Mouse (Mus musculus): ENCODE data around the gene Arhgef2. TPM values are rescaled to one million over a fixed set of nuclear protein-coding genes. Genes with fewer than 3 reads are reported as not detected.

Arhgef2 gene
- polyA plus RNA-seq, 1 experiment: 361 TPM

- peaks cover 40% of the 10 kb centered on the region for H3K79me2 ChIP-seq (ENCODE audit: control insufficient read depth, insufficient read depth)
- no peak for TF ChIP-seq MAX (IDR thresholded peaks at IDR 0.05; ENCODE audit: low read depth)
- TF ChIP-seq MYOD1 (IDR thresholded peaks at IDR 0.05; ENCODE audit: control insufficient read depth in 1 of 3, insufficient read length in 2 of 3, low read depth in 2 of 3): peak in 1 of 3 experiments; percentile 28
- TF ChIP-seq MYOG (IDR thresholded peaks at IDR 0.05; ENCODE audit: control insufficient read depth in 1 of 3, insufficient read depth in 1 of 3, insufficient read length in 2 of 3, low read depth in 2 of 3): peak in 1 of 3 experiments; percentile 77
- H3K27me3 ChIP-seq (ENCODE audit: control insufficient read depth, insufficient read depth, insufficient read length): no peaks in the 10 kb centered on the region
- no peak overlapping the region for H3ac ChIP-seq (ENCODE audit: control insufficient read depth, insufficient read length)
- H3K4me3 ChIP-seq: peak overlapping the region; percentile 94
- H3K4me2 ChIP-seq (ENCODE audit: low read depth): peak overlapping the region; percentile 83
- H3K36me3 ChIP-seq (ENCODE audit: control insufficient read depth, insufficient read depth): peaks cover 17% of the 10 kb centered on the region
Measured at GRCm38 (mm10) chr3:88615117-88615516, 9.4 kb downstream of the Arhgef2 start.

- Histone ChIP-seq H3K4me2 (ENCODE audit: low read depth) (peak overlapping the region; percentile 98), H3K79me2 (ENCODE audit: control insufficient read depth, insufficient read depth) (peaks cover 48% of the 10 kb centered on the region), H3K4me3 (peak overlapping the region; percentile 94), H3K27me3 (ENCODE audit: control insufficient read depth, insufficient read depth, insufficient read length) (no peaks in the 10 kb centered on the region), H3ac (ENCODE audit: control insufficient read depth, insufficient read length) (peak overlapping the region; percentile 65), H3K36me3 (ENCODE audit: control insufficient read depth, insufficient read depth) (peaks cover 17% of the 10 kb centered on the region)
- TF ChIP-seq MYOD1 (IDR thresholded peaks at IDR 0.05; ENCODE audit: control insufficient read depth in 1 of 3, insufficient read length in 2 of 3, low read depth in 2 of 3) (peak; percentile 53 to 89 (median 82)), REST (IDR thresholded peaks at IDR 0.05; ENCODE audit: insufficient read depth, insufficient read length) (no peak), SRF (IDR thresholded peaks at IDR 0.05; ENCODE audit: control insufficient read depth, insufficient read length, low read depth) (no peak), MAX (IDR thresholded peaks at IDR 0.05; ENCODE audit: low read depth) (no peak), USF1 (IDR thresholded peaks at IDR 0.05; ENCODE audit: low read depth) (no peak), TCF12 (IDR thresholded peaks at IDR 0.05; ENCODE audit: insufficient read depth, poor library complexity, severe bottlenecking) (peak; percentile 44), TCF3 (IDR thresholded peaks at IDR 0.05; ENCODE audit: insufficient read length, low read depth) (no peak), POLR2A (IDR thresholded peaks at IDR 0.05; ENCODE audit: insufficient read length, low read depth) (peak; percentile 31), POLR2AphosphoS2 (IDR thresholded peaks at IDR 0.05; ENCODE audit: insufficient read length, low read depth) (no peak), CEBPB (IDR thresholded peaks at IDR 0.05; ENCODE audit: insufficient read depth, poor library complexity, severe bottlenecking) (peak; percentile 99), E2F4 (IDR thresholded peaks at IDR 0.05; ENCODE audit: insufficient read depth) (no peak), MYOG (IDR thresholded peaks at IDR 0.05; ENCODE audit: control insufficient read depth in 1 of 3, insufficient read depth in 1 of 3, insufficient read length in 2 of 3, low read depth in 2 of 3) (peak in 1 of 3 experiments; percentile 74)
Measured at GRCm38 (mm10) chr3:88615902-88616391, 10.2 kb downstream of the Arhgef2 start.

GRCm38 (mm10) chr3:88616951-88617500, 11.3 kb downstream of the Arhgef2 start:
- Histone ChIP-seq H3K36me3 (ENCODE audit: control insufficient read depth, insufficient read depth) (peaks cover 19% of the 10 kb centered on the region), H3K79me2 (ENCODE audit: control insufficient read depth, insufficient read depth) (peaks cover 56% of the 10 kb centered on the region), H3K4me2 (ENCODE audit: low read depth) (peak overlapping the region; percentile 98), H3ac (ENCODE audit: control insufficient read depth, insufficient read length) (peak overlapping the region; percentile 65), H3K4me3 (peak overlapping the region; percentile 94), H3K27me3 (ENCODE audit: control insufficient read depth, insufficient read depth, insufficient read length) (no peaks in the 10 kb centered on the region)
- TF ChIP-seq POLR2A (IDR thresholded peaks at IDR 0.05; ENCODE audit: insufficient read length, low read depth): peak; percentile 53
- TF ChIP-seq MYOD1 (IDR thresholded peaks at IDR 0.05; ENCODE audit: control insufficient read depth in 1 of 3, insufficient read length in 2 of 3, low read depth in 2 of 3): no peak
- no peak for TF ChIP-seq REST (IDR thresholded peaks at IDR 0.05; ENCODE audit: insufficient read depth, insufficient read length)
- no peak for TF ChIP-seq SRF (IDR thresholded peaks at IDR 0.05; ENCODE audit: control insufficient read depth, insufficient read length, low read depth)
- TF ChIP-seq MYOG (IDR thresholded peaks at IDR 0.05; ENCODE audit: control insufficient read depth in 1 of 3, insufficient read depth in 1 of 3, insufficient read length in 2 of 3, low read depth in 2 of 3): no peak
- TF ChIP-seq MAX (IDR thresholded peaks at IDR 0.05; ENCODE audit: low read depth): peak; percentile 30
- peak; percentile 67 for TF ChIP-seq POLR2AphosphoS2 (IDR thresholded peaks at IDR 0.05; ENCODE audit: insufficient read length, low read depth)

GRCm38 (mm10) chr3:88618074-88618871, 12.5 kb downstream of the Arhgef2 start:
- Histone ChIP-seq H3K4me2 (ENCODE audit: low read depth) (peak overlapping the region; percentile 98), H3K79me2 (ENCODE audit: control insufficient read depth, insufficient read depth) (peaks cover 68% of the 10 kb centered on the region), H3ac (ENCODE audit: control insufficient read depth, insufficient read length) (peak overlapping the region; percentile 65), H3K36me3 (ENCODE audit: control insufficient read depth, insufficient read depth) (peaks cover 24% of the 10 kb centered on the region), H3K4me3 (peak overlapping the region; percentile 94), H3K27me3 (ENCODE audit: control insufficient read depth, insufficient read depth, insufficient read length) (no peaks in the 10 kb centered on the region)
- TF ChIP-seq REST (IDR thresholded peaks at IDR 0.05; ENCODE audit: insufficient read depth, insufficient read length): no peak
- TF ChIP-seq POLR2A (IDR thresholded peaks at IDR 0.05; ENCODE audit: insufficient read length, low read depth): peak; percentile 53
- peak; percentile 50 for TF ChIP-seq POLR2AphosphoS2 (IDR thresholded peaks at IDR 0.05; ENCODE audit: insufficient read length, low read depth)
